Mouse (Mus musculus) lung, postnatal 36 days (tissue): ENCODE data around the gene Gm16485.

ENCODE experiments used
- DNase-seq: peaks from one replicate; pipeline ENCODE4 v3.0.0; 2022; ENCODE audit warnings: mixed read lengths

Gm16485 gene

GRCm38 (mm10) chr9:8971491-8971890 lies at the start of gene Gm16485:
TSS of gene Gm16485 (plus strand) at chr9:8971791.
- no peak for DNase-seq

DNA sequence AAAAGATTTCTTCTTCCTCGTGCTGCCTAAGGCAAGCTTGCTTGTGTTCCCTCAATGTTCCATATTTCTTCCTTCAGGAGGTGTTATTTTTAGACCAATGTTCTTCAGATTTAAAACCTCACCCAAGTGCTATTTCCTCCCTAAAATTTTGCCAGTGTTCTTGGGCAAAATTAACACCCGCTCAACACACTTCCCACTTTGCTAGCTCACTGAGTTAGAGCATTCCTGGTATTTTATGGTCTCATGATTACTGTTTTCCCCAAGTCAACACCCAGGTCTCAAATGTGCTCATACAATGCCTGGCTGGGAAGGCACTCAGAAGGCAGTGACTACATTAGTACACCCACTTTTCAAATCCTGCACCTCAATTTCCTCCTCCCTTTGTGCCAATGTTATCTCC lies 44.0 kb upstream of the Gm16485 start:
- DNase-seq, result no peak

GRCm38 (mm10) chr9:8937753-8938152 lies 33.8 kb upstream of the Gm16485 start:
- no peak for DNase-seq

DNA sequence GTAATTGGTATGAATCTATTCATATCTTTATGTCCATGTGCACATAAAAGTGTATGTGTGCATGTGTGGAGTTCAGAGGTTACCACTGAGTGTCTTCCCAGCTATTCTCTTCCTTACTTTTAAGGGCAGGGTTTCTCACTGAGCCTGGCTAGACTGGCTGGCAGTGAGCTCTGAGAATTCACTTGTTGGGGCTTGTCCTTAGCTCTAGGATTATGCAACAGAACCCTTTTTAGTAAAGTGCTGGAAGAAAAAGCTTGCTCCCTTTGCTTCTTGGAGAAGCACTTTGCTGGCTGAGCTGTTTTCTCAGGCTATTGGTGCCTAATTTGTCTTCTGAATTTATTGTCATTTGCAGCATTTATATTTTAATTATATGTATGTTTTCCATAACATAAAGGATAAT lies 18.3 kb upstream of the Gm16485 start:
- no peak for DNase-seq

- DNase-seq, result peak; percentile 59
These were observed 7.0 kb upstream of the Gm16485 start for GRCm38 (mm10) chr9:8964512-8965133.

- DNase-seq, result peak; percentile 20
These were observed 1.4 kb upstream of the Gm16485 start for GRCm38 (mm10) chr9:8970240-8970639.

DNA sequence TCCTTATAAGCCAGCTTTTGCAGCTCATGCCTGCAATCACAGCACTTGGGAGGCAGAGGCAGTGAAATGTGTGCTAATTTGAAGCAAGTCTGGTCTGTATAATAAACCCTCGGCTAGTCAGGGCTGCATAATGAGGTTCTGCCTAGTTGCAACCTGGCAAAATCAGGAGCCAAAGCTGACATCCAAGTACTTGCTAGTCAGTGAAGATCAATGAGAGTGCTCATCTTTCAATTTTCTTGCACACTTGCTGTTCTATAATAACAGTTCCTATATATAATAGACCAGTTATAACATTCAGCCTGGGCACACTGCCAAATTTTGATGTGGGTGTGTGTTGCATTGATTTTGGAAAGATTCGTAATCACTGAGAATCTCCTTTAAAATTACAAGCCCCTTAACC lies 6.2 kb downstream of the Gm16485 start:
- no peak for DNase-seq

DNA sequence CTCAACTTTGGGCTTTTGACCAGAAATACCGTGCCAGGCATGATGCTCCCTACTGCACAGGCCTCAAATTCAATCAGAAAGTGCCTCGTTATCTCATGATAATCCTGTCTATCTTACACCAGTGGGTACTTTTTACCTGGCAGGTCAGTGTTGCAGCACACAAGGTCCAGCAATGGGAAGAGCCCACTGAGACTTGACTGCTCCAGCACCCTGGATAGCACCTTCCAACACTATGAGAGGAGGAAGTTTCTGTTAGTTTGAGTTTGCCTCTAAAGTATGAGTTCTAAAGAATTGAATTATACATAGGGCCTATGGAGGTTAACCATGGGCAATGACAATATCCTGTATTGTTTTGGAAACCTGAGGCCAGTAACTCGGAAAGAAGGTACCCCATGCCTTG lies 10.7 kb downstream of the Gm16485 start:
- DNase-seq, result no peak

DNA sequence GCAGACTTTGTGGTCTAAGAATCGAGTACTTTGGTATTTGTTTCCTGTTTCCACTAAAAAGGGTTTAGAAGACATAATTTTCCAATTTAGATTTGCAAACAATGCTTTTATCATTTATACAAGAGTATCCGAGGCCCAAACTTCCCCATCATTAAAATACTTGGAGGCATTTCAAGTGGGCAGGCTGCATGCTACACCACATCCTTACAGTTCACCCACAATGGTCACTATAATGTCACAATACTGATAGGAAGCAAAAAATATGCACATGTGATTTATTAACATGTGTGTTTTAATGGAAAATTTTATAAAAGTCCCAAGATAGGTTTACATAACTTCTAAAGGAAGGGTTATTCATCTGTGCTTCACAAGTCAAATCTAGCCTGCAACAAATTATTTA lies 24.9 kb downstream of the Gm16485 start:
- no peak for DNase-seq

GRCm38 (mm10) chr9:9001170-9001569 lies 29.6 kb downstream of the Gm16485 start:
- peak; percentile 16 for DNase-seq

- DNase-seq, result no peak
These were observed 43.5 kb downstream of the Gm16485 start for GRCm38 (mm10) chr9:9015108-9015507.
